Mouse (Mus musculus) erythroid progenitor cell, adult 5-6 weeks (primary cell): Measurements from ENCODE around the gene Actb. TPM values are rescaled to one million over a fixed set of nuclear protein-coding genes. Genes with fewer than 3 reads are reported as not detected.

ENCODE experiments used
- ATAC-seq: replicated peaks from 2 replicates; pipeline ENCODE4 v1.8.0; 2016; ENCODE audit warnings: moderate number of reproducible peaks, mild to moderate bottlenecking, moderate TSS enrichment, inconsistent platforms; ENCODE audit not compliant: poor library complexity, low FRiP score, severe bottlenecking
- total RNA-seq, 2 experiments: library from RNA; stranded (forward) in 1 of 2; stranded (reverse) in 1 of 2; fragments of 150-400 nt in 1 of 2; fragments of 186-747, 209-891 nt in 1 of 2; gene quantifications; 2 replicates each; pipeline versions ENCODE4 v1.2.3 to v1.2.4; 2015 to 2017; ENCODE audit warnings: low replicate concordance in 2 of 2

The Actb gene
- total RNA-seq, 2 experiments from 2014 or later: 1,509 to 5,552 TPM

- ATAC-seq: no peak
Measured at GRCm38 (mm10) chr5:142924336-142924959, 17.9 kb upstream of the Actb start.

GRCm38 (mm10) chr5:142923781-142924180 lies 17.2 kb upstream of the Actb start:
- ATAC-seq: no peak

- no peak for ATAC-seq
Measured at GRCm38 (mm10) chr5:142922251-142922650, 15.7 kb upstream of the Actb start.

GRCm38 (mm10) chr5:142921074-142921459 lies 14.5 kb upstream of the Actb start:
- ATAC-seq: peak; percentile 44

GRCm38 (mm10) chr5:142920311-142921073 lies 13.9 kb upstream of the Actb start:
- peak; percentile 96 for ATAC-seq

- no peak for ATAC-seq
Measured at GRCm38 (mm10) chr5:142917402-142917801, 10.8 kb upstream of the Actb start.

GRCm38 (mm10) chr5:142916593-142916992 lies 10.0 kb upstream of the Actb start:
- ATAC-seq: no peak

- no peak for ATAC-seq
Measured at GRCm38 (mm10) chr5:142915231-142915630, 8.7 kb upstream of the Actb start.

GRCm38 (mm10) chr5:142912739-142913138 lies 6.2 kb upstream of the Actb start:
- ATAC-seq: no peak

GRCm38 (mm10) chr5:142912320-142912719 lies 5.8 kb upstream of the Actb start:
- no peak for ATAC-seq

- ATAC-seq: no peak
Measured at GRCm38 (mm10) chr5:142911629-142912028, 5.1 kb upstream of the Actb start.

GRCm38 (mm10) chr5:142909576-142910278 lies 3.2 kb upstream of the Actb start:
- no peak for ATAC-seq

- ATAC-seq: no peak
Measured at GRCm38 (mm10) chr5:142908941-142909575, 2.5 kb upstream of the Actb start.

GRCm38 (mm10) chr5:142907803-142908559 lies 1.4 kb upstream of the Actb start:
- ATAC-seq: no peak

- ATAC-seq: peak; percentile 7
Measured at GRCm38 (mm10) chr5:142907048-142907802, 671 bp upstream of the Actb start.

- ATAC-seq: peak; percentile 80
Measured at GRCm38 (mm10) chr5:142905725-142906531, 626 bp downstream of the Actb start.

- no peak for ATAC-seq
Measured at GRCm38 (mm10) chr5:142905038-142905695, 1.4 kb downstream of the Actb start.
